Mouse (Mus musculus): Measurements from ENCODE around the gene Kcnab1. TPM values are rescaled to one million over a fixed set of nuclear protein-coding genes. Genes with fewer than 3 reads are reported as not detected.

The Kcnab1 gene
- total and polyA plus RNA-seq, 3 experiments = 0.38 to 0.81 (median 0.76) TPM

GRCm38 (mm10) chr3:65172964-65173363 lies 63.8 kb downstream of the Kcnab1 start:
- no peaks in the 10 kb centered on the region for H3K27me3 ChIP-seq (replicated peaks)
- no peak overlapping the region for H3K4me2 ChIP-seq (ENCODE audit: insufficient read depth, low read depth, poor library complexity, severe bottlenecking)
- H3K9me3 ChIP-seq (replicated peaks; ENCODE audit: low read length) = no peaks in the 10 kb centered on the region
- TF ChIP-seq EP300 (IDR thresholded peaks at IDR 0.05; ENCODE audit: low read length) (no peak), TCF12 (IDR thresholded peaks at IDR 0.05; ENCODE audit: low read depth, low read length) (no peak), ELF1 (IDR thresholded peaks at IDR 0.05; ENCODE audit: low read depth, low read length) (no peak), CTCF (conservative IDR thresholded peaks at IDR 0.05 in 1 of 2, IDR thresholded peaks at IDR 0.05 in 1 of 2; ENCODE audit: low read depth in 2 of 2, low read length in 2 of 2) (no peak), MAZ (IDR thresholded peaks at IDR 0.05; ENCODE audit: low read depth, low read length) (no peak), JUND (conservative IDR thresholded peaks at IDR 0.05; ENCODE audit: low read depth, low read length) (no peak), USF1 (IDR thresholded peaks at IDR 0.05; ENCODE audit: low read depth, low read length) (no peak)
- no peak overlapping the region for H3K27ac ChIP-seq (ENCODE audit: insufficient read depth, low read depth)
- H3K4me3 ChIP-seq (replicated peaks in 1 of 3; ENCODE audit: low read depth in 2 of 3, low read length in 2 of 3, poor library complexity in 1 of 3) = no peak overlapping the region
- DNase-seq (ENCODE audit: extremely low read depth) = no peak
- in situ Hi-C loops (cut with MboI; ENCODE audit: low pct_ligation_motif_present, low pct_unique_long_range_greater_than_20kb, low sequenced_read_pairs) (no loop called here), dilution Hi-C loops (cut with MboI; ENCODE audit: extremely low pct_ligation_motif_present, extremely low pct_unique_long_range_greater_than_20kb, low sequenced_read_pairs) (no loop called here)
- no peak overlapping the region for H3K9ac ChIP-seq (ENCODE audit: insufficient read depth, low read depth)
- no peaks in the 10 kb centered on the region for H3K36me3 ChIP-seq (replicated peaks in 1 of 2; ENCODE audit: control insufficient read depth in 1 of 2, insufficient read depth in 1 of 2, low read length in 1 of 2)
- no peaks in the 10 kb centered on the region for H3K79me2 ChIP-seq (replicated peaks; ENCODE audit: control insufficient read depth, extremely low read depth, insufficient read depth, poor library complexity, severe bottlenecking)
- H3K4me1 ChIP-seq (ENCODE audit: control insufficient read depth in 1 of 2, insufficient read depth in 2 of 2) = peaks cover 0 to 4% of the 10 kb centered on the region in 2 experiments; a peak in 1 of 4 replicates

GRCm38 (mm10) chr3:65174564-65174963 lies 65.4 kb downstream of the Kcnab1 start:
- no peak overlapping the region for H3K4me2 ChIP-seq (ENCODE audit: insufficient read depth, low read depth, poor library complexity, severe bottlenecking)
- no peaks in the 10 kb centered on the region for H3K9me3 ChIP-seq (replicated peaks; ENCODE audit: low read length)
- H3K4me1 ChIP-seq (ENCODE audit: control insufficient read depth in 1 of 2, insufficient read depth in 2 of 2) = peaks cover 0 to 4% of the 10 kb centered on the region in 2 experiments; a peak in 1 of 4 replicates
- TF ChIP-seq CHD2 (IDR thresholded peaks at IDR 0.05; ENCODE audit: low read length) = no peak
- no peak for TF ChIP-seq GABPA (IDR thresholded peaks at IDR 0.05; ENCODE audit: insufficient replicate concordance, low read depth, low read length)
- no peak for TF ChIP-seq TBP (conservative IDR thresholded peaks at IDR 0.05; ENCODE audit: low read depth, low read length)
- no peak for TF ChIP-seq HCFC1 (IDR thresholded peaks at IDR 0.05; ENCODE audit: low read depth, low read length)
- TF ChIP-seq E2F4 (IDR thresholded peaks at IDR 0.05; ENCODE audit: insufficient replicate concordance, low read depth, low read length) = no peak
- TF ChIP-seq MXI1 (IDR thresholded peaks at IDR 0.05; ENCODE audit: low read depth, low read length) = no peak
- no peak for TF ChIP-seq RAD21 (IDR thresholded peaks at IDR 0.05; ENCODE audit: low read depth, low read length)
- TF ChIP-seq MEF2A (IDR thresholded peaks at IDR 0.05; ENCODE audit: borderline replicate concordance, low read depth, low read length) = no peak
- no peak for TF ChIP-seq BHLHE40 (IDR thresholded peaks at IDR 0.05; ENCODE audit: low read depth, low read length)
- TF ChIP-seq SIN3A (IDR thresholded peaks at IDR 0.05; ENCODE audit: low read length) = no peak
- no peak for TF ChIP-seq RCOR1 (conservative IDR thresholded peaks at IDR 0.05; ENCODE audit: low read depth, low read length)
- in situ Hi-C loops (cut with MboI; ENCODE audit: low pct_ligation_motif_present, low pct_unique_long_range_greater_than_20kb, low sequenced_read_pairs) (no loop called here), dilution Hi-C loops (cut with MboI; ENCODE audit: extremely low pct_ligation_motif_present, extremely low pct_unique_long_range_greater_than_20kb, low sequenced_read_pairs) (no loop called here)
- H3K4me3 ChIP-seq (replicated peaks in 1 of 3; ENCODE audit: low read depth in 2 of 3, low read length in 2 of 3, poor library complexity in 1 of 3) = no peak overlapping the region
- H3K27ac ChIP-seq (ENCODE audit: insufficient read depth, low read depth) = no peak overlapping the region
- no peak for DNase-seq (ENCODE audit: extremely low read depth)
- no peaks in the 10 kb centered on the region for H3K27me3 ChIP-seq (replicated peaks)
- no peaks in the 10 kb centered on the region for H3K79me2 ChIP-seq (replicated peaks; ENCODE audit: control insufficient read depth, extremely low read depth, insufficient read depth, poor library complexity, severe bottlenecking)
- H3K36me3 ChIP-seq (replicated peaks in 1 of 2; ENCODE audit: control insufficient read depth in 1 of 2, insufficient read depth in 1 of 2, low read length in 1 of 2) = no peaks in the 10 kb centered on the region
- H3K9ac ChIP-seq (ENCODE audit: insufficient read depth, low read depth) = no peak overlapping the region
